Mouse (Mus musculus) intestine, embryonic 15.5 days (tissue): ENCODE measurements around the gene Ifi208. TPM values are rescaled to one million over a fixed set of nuclear protein-coding genes. Genes with fewer than 3 reads are reported as not detected.

Experiments used
- ATAC-seq: fragments of 200-750 bp; cut with Nextera tagmentation; 2 replicates; pipeline ENCODE4 v1.8.0; 2017; ENCODE audit warnings: moderate TSS enrichment, moderate library complexity
- H3K27ac ChIP-seq: fragments of 300-500 bp; sonication (generic); 2 replicates; pipeline ENCODE4 v1.5.1; 2015; ENCODE audit warnings: mild to moderate bottlenecking, inconsistent platforms
- H3K27me3 ChIP-seq: fragments of 300-500 bp; sonication (generic); replicated peaks from 2 replicates; pipeline ENCODE4 v1.6.1; 2015; ENCODE audit warnings: inconsistent platforms
- H3K36me3 ChIP-seq: fragments of 300-500 bp; sonication (generic); 2 replicates; pipeline ENCODE4 v1.6.1; 2015; ENCODE audit warnings: inconsistent platforms
- H3K4me1 ChIP-seq: fragments of 300-500 bp; sonication (generic); replicated peaks from 2 replicates; pipeline ENCODE4 v1.6.1; 2015; ENCODE audit warnings: inconsistent platforms
- H3K4me2 ChIP-seq: fragments of 300-500 bp; sonication (generic); replicated peaks from 2 replicates; pipeline ENCODE4 v1.6.1; 2015; ENCODE audit warnings: mild to moderate bottlenecking, inconsistent platforms
- H3K4me3 ChIP-seq: fragments of 300-500 bp; sonication (generic); replicated peaks from 2 replicates; pipeline ENCODE4 v1.5.1; 2015; ENCODE audit warnings: inconsistent platforms
- H3K9ac ChIP-seq: fragments of 300-500 bp; sonication (generic); 2 replicates; pipeline ENCODE4 v1.6.1; 2015; ENCODE audit warnings: inconsistent platforms
- H3K9me3 ChIP-seq: fragments of 300-500 bp; sonication (generic); 2 replicates; pipeline ENCODE4 v1.6.1; 2016; ENCODE audit warnings: inconsistent platforms
- WGBS: fragments of 180-500 bp; shearing (Covaris S2); methylation state at CpG from one replicate; pipeline ENCODE4 v1.1.7; 2015; 5-methylcytosine and 5-hydroxymethylcytosine counted together
- polyA plus RNA-seq: library from polyadenylated mRNA; unstranded; fragments of >200 nt; fragmentation: Nextera tagmentation; extraction: Ambion mirVana; gene quantifications from 2 replicates; pipeline ENCODE4 v1.2.1, GENCODE M21; 2015

Gene Ifi208
- polyA plus RNA-seq, 1 experiment from 2014 or later, result 0.08 TPM

GRCm38 (mm10) chr1:173741656-173742055 lies 68.2 kb downstream of the Ifi208 start, which contains the start of gene Ifi207:
Gene Ifi207, minus strand, starts transcription at chr1:173741747.
- Histone ChIP-seq H3K4me3 (no peak within 1 kb of the TSS), H3K9me3 (no peaks in the 10 kb centered on the region), H3K27me3 (no peaks in the 10 kb centered on the region), H3K4me2 (no peak within 1 kb of the TSS), H3K9ac (no peak within 1 kb of the TSS), H3K27ac (no peak within 1 kb of the TSS), H3K36me3 (no peaks in the 10 kb centered on the region), H3K4me1 (no peaks in the 10 kb centered on the region)
- ATAC-seq, result no peak
- 79% methylated on average over 4 of the region's 4 CpGs for WGBS

GRCm38 (mm10) chr1:173742262-173742661 lies 68.8 kb downstream of the Ifi208 start:
- Histone ChIP-seq H3K9ac (no peak overlapping the region), H3K9me3 (no peaks in the 10 kb centered on the region), H3K27me3 (no peaks in the 10 kb centered on the region), H3K36me3 (no peaks in the 10 kb centered on the region), H3K4me1 (no peaks in the 10 kb centered on the region), H3K4me2 (no peak overlapping the region), H3K27ac (no peak overlapping the region), H3K4me3 (no peak overlapping the region)
- 66% methylated on average over 1 of the region's 1 CpGs for WGBS
- no peak for ATAC-seq

Other genes starting within 250 kb of the Ifi208 start
- gene Ifi206, start 182.6 kb upstream of the Ifi208 start, polyA plus RNA-seq, result 0.10 and 0.16 TPM in 2 replicates
- not detected in 2 replicates for gene Ifi214, start 137.7 kb upstream of the Ifi208 start, polyA plus RNA-seq
- gene Ifi213, start 74.4 kb upstream of the Ifi208 start, polyA plus RNA-seq, result 0.14 and 0.24 TPM in 2 replicates
- gene Ifi209, start 42.8 kb upstream of the Ifi208 start, polyA plus RNA-seq, result 0.39 and 0.52 TPM in 2 replicates
- 0.77 and 1.2 TPM in 2 replicates for gene Ifi207, start 68.1 kb downstream of the Ifi208 start, polyA plus RNA-seq
- gene Ifi204, start 93.3 kb downstream of the Ifi208 start, polyA plus RNA-seq, result 2.4 and 2.6 TPM in 2 replicates
- 0.74 and 1.3 TPM in 2 replicates for gene Ifi211, start 239.4 kb downstream of the Ifi208 start, polyA plus RNA-seq